Mouse (Mus musculus) neural tube, embryonic 13.5 days (tissue): Measurements from ENCODE around the gene Spock1. TPM values are rescaled to one million over a fixed set of nuclear protein-coding genes. Genes with fewer than 3 reads are reported as not detected.

Experiments used
- ATAC-seq: fragments of 200-750 bp; cut with Nextera tagmentation; 2 replicates; pipeline ENCODE4 v1.8.0; 2017; ENCODE audit warnings: low read depth, mild to moderate bottlenecking, moderate TSS enrichment, moderate library complexity
- H3K27ac ChIP-seq: fragments of 300-500 bp; sonication (generic); replicated peaks from 2 replicates; pipeline ENCODE4 v1.5.1; 2015; ENCODE audit warnings: moderate library complexity, mild to moderate bottlenecking, inconsistent platforms
- H3K27me3 ChIP-seq: fragments of 300-500 bp; sonication (generic); 2 replicates; pipeline ENCODE4 v1.6.1; 2015; ENCODE audit warnings: mild to moderate bottlenecking, inconsistent platforms
- H3K36me3 ChIP-seq: fragments of 300-500 bp; sonication (generic); 2 replicates; pipeline ENCODE4 v1.6.1; 2015; ENCODE audit warnings: mild to moderate bottlenecking, inconsistent platforms
- H3K4me1 ChIP-seq: fragments of 300-500 bp; sonication (generic); replicated peaks from 2 replicates; pipeline ENCODE4 v1.6.1; 2015; ENCODE audit warnings: inconsistent platforms
- H3K4me2 ChIP-seq: fragments of 300-500 bp; sonication (generic); 2 replicates; pipeline ENCODE4 v1.6.1; 2015; ENCODE audit warnings: inconsistent platforms, mild to moderate bottlenecking, moderate library complexity
- H3K4me3 ChIP-seq: fragments of 300-500 bp; sonication (generic); 2 replicates; pipeline ENCODE4 v1.5.1; 2015; ENCODE audit warnings: mild to moderate bottlenecking, inconsistent platforms
- H3K9ac ChIP-seq: fragments of 300-500 bp; sonication (generic); 2 replicates; pipeline ENCODE4 v1.6.1; 2015; ENCODE audit warnings: moderate library complexity, mild to moderate bottlenecking, inconsistent platforms
- H3K9me3 ChIP-seq: fragments of 300-500 bp; sonication (generic); 2 replicates; pipeline ENCODE4 v1.6.1; 2016; ENCODE audit warnings: inconsistent platforms
- whole genome bisulfite sequencing: fragments of 180-500 bp; shearing (Covaris S2); methylation state at CpG from one replicate; pipeline ENCODE4 v1.1.7; 2015; 5-methylcytosine and 5-hydroxymethylcytosine counted together
- polyA plus RNA-seq: library from polyadenylated mRNA; unstranded; fragments of >200 nt; fragmentation: Nextera tagmentation; extraction: Ambion mirVana; gene quantifications from 2 replicates; pipeline ENCODE4 v1.2.1, GENCODE M21; 2015

Spock1 gene
- polyA plus RNA-seq, 1 experiment from 2014 or later, result 90.2 TPM

DNA sequence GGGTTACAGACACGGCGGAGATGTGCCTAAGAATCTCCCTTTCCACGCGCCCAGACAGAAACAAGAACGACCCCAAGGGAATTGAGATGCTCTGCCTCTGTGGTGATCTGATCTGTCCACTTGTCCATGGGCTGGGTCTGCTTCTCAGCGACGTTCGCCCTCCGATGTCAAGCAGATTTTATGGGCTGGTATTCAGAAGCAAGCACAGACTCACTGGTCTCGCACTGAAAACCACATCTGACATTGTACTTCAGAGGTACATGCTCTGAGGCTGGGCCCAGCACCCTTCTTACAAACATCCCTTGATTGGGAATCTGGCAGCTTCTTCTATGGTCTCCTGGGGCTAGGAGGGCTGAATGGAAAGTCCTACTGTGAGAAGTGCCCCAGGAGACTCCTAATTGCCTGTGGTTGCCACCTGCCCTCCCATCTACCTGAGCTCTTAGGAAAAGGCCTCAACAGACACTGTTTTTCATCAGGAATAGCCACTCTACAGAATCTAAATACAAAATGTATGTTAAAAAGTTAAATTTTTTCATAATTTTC lies 51.8 kb downstream of the Spock1 start:
- 78% methylated on average over 10 of the region's 10 CpGs for WGBS
- no peak overlapping the region for H3K9ac ChIP-seq
- peak overlapping the region; percentile 83 for H3K27ac ChIP-seq
- no peak for ATAC-seq
- no peaks in the 10 kb centered on the region for H3K27me3 ChIP-seq
- H3K4me3 ChIP-seq, result no peak overlapping the region
- H3K36me3 ChIP-seq, result no peaks in the 10 kb centered on the region
- H3K4me1 ChIP-seq, result peaks cover 38% of the 10 kb centered on the region
- H3K4me2 ChIP-seq, result no peak overlapping the region
- H3K9me3 ChIP-seq, result no peaks in the 10 kb centered on the region

DNA sequence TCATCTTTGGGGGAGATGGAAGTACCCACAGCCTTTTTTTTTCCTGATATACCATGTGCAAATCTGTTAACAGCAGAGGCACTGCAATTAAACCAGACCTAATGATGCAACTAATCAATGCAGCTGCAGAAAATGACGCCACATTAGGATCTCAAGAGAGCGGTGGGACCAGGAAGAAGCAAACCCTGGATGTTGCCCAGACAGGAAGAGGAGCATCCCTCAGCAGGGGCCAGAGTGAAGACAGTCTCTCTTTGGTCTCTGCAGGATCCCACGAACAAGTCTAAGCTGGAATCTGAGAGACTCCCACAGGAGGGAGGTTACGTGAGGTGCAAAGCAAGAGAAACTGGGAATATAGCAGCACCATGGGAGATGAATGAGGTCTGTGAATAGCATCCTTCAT lies 52.4 kb downstream of the Spock1 start:
- no peak overlapping the region for H3K4me3 ChIP-seq
- no peaks in the 10 kb centered on the region for H3K36me3 ChIP-seq
- H3K9ac ChIP-seq, result no peak overlapping the region
- H3K4me2 ChIP-seq, result no peak overlapping the region
- H3K27me3 ChIP-seq, result no peaks in the 10 kb centered on the region
- peaks cover 38% of the 10 kb centered on the region for H3K4me1 ChIP-seq
- ATAC-seq, result peak; percentile 33; the same call in 1 of the 2 replicates
- peak overlapping the region; percentile 83 for H3K27ac ChIP-seq
- WGBS, result 33% methylated on average over 4 of the region's 4 CpGs
- no peaks in the 10 kb centered on the region for H3K9me3 ChIP-seq

DNA sequence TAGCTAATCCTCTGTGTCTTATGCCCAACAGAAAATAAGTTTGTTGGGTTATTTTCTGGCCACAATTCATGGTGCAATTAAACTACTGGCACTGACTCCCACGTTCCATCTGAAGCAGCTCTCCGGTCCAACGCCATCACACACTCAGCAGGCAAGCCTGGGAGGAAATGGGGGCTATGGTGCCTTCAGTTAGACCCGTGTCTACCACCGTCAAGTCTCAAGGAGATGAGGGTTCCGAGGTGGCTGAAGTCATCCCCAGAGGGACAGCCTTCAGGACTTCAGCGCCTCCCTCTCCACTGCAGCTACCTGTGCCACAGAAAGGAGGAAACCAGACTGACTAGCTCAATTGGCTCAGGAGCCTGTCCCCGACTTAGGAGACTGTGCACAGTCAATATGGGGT lies 53.7 kb downstream of the Spock1 start:
- Histone ChIP-seq H3K9me3 (no peaks in the 10 kb centered on the region), H3K4me3 (no peak overlapping the region), H3K27ac (no peak overlapping the region), H3K9ac (no peak overlapping the region), H3K4me1 (peaks cover 38% of the 10 kb centered on the region), H3K36me3 (no peaks in the 10 kb centered on the region), H3K4me2 (no peak overlapping the region), H3K27me3 (no peaks in the 10 kb centered on the region)
- no peak for ATAC-seq
- 77% methylated on average over 8 of the region's 8 CpGs for WGBS

DNA sequence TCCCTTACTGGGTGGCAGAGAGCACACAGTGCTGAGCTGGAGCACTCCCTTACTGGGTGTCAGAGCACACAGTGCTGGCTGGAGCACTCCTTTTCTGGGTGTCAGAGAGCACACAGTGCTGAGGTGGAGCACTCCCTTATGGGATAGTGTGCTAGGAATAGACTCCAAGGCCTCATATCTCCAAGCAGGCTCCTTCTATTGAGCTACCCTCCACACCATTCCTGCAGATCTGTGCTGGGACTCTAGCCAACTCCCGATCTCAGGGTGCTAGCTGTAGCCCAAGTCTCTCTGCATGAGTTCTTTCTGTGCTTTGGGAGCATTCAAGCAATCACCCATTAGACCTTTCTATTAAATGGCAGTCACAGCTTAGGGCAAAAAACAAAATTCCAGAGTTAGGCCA lies 54.5 kb downstream of the Spock1 start:
- no peak for ATAC-seq
- no peak overlapping the region for H3K9ac ChIP-seq
- H3K9me3 ChIP-seq, result no peaks in the 10 kb centered on the region
- H3K4me3 ChIP-seq, result no peak overlapping the region
- WGBS, result 59% methylated on average over 1 of the region's 1 CpGs
- no peaks in the 10 kb centered on the region for H3K27me3 ChIP-seq
- H3K4me2 ChIP-seq, result no peak overlapping the region
- H3K4me1 ChIP-seq, result peaks cover 36% of the 10 kb centered on the region
- H3K36me3 ChIP-seq, result no peaks in the 10 kb centered on the region
- H3K27ac ChIP-seq, result 0 out of 2 replicates have a peak overlapping the region, but pooled peaks have one; percentile 33

DNA sequence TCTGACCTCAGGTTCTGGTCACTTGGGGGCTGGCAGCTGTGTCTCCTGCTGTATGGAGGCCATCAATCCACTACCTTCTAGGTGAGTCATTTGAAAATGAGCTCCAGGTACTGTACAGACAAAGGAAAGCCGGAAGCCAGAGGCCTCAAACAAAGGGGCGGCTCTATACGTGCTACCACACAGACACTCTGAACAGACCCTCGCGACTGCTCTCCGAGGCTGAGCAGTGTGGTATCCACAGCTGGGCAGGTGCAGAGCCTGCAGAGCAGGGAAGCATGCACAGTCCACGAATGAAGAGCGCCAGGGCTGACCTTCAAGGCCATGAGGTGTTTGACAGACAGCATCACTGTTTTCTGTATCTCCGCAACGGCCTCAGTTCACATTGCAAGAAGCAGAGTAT lies 55.0 kb downstream of the Spock1 start:
- H3K4me3 ChIP-seq, result no peak overlapping the region
- no peak overlapping the region for H3K9ac ChIP-seq
- 84% methylated on average over 10 of the region's 10 CpGs for WGBS
- H3K4me1 ChIP-seq, result peaks cover 33% of the 10 kb centered on the region
- no peak for ATAC-seq
- H3K9me3 ChIP-seq, result no peaks in the 10 kb centered on the region
- H3K36me3 ChIP-seq, result no peaks in the 10 kb centered on the region
- H3K27ac ChIP-seq, result 0 out of 2 replicates have a peak overlapping the region, but pooled peaks have one; percentile 33
- no peak overlapping the region for H3K4me2 ChIP-seq
- no peaks in the 10 kb centered on the region for H3K27me3 ChIP-seq

DNA sequence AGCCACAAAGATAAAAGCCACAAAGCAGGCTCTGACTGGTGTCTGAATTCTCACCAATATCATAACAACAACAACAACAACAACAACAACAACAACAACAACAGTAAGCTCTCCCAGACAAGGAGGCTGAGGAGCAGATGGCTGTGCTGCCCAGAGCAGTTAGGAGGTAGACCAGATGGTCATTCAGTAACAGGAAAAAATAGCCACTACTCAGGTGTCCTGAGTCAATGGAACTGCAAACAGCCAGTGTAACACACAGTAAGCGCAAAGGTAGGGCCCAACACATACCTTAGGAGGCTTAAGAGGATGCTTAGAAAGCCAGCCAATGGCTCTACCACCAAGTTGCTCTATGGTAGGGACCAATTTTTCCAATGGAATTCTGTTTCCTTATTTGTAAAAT lies 59.2 kb downstream of the Spock1 start:
- Histone ChIP-seq H3K27me3 (no peaks in the 10 kb centered on the region), H3K9me3 (no peaks in the 10 kb centered on the region), H3K4me1 (no peaks in the 10 kb centered on the region), H3K9ac (no peak overlapping the region), H3K36me3 (no peaks in the 10 kb centered on the region), H3K27ac (no peak overlapping the region), H3K4me3 (no peak overlapping the region), H3K4me2 (no peak overlapping the region)
- WGBS, result 92% methylated on average over 1 of the region's 1 CpGs
- no peak for ATAC-seq

DNA sequence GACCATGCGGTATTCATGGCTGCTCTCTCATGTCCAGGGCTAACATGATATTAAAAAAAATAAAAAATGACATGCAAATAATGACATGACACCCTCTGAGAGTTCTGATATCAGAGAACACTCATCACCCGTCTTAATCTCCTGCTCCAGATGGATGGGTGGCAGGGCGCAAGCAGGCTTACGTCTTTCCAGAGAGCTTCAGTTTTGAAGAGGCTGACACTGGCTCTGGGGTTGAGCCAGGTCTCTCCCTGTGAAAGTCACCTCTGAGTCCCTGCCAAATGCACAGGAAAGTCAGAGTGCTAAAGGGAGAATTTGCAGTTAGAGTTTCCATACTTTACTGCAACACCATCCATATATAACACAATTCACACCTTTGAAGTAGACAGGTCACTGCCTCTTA lies 61.0 kb downstream of the Spock1 start:
- no peak overlapping the region for H3K4me2 ChIP-seq
- WGBS, result 87% methylated on average over 4 of the region's 4 CpGs
- no peaks in the 10 kb centered on the region for H3K9me3 ChIP-seq
- H3K9ac ChIP-seq, result no peak overlapping the region
- no peaks in the 10 kb centered on the region for H3K4me1 ChIP-seq
- H3K36me3 ChIP-seq, result no peaks in the 10 kb centered on the region
- no peak overlapping the region for H3K4me3 ChIP-seq
- no peaks in the 10 kb centered on the region for H3K27me3 ChIP-seq
- ATAC-seq, result no peak
- no peak overlapping the region for H3K27ac ChIP-seq

DNA sequence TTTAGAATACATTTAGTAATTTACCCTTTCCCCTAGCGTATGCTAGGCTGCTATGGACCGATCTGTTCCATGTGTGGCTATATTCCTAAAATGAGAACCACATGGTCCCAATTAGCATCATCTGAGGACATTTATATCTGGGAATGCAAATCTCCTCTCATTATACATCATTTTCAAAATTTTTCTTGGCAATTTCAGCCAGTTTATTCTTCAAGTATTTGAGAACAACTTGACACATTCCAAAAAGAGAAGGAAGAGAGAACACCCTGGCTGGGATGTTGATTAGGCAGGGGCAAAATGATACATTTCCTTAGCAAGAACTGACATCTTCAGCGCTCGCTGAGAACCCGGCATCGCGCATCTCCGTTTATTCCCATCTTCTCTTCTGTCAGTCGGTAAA lies 61.7 kb downstream of the Spock1 start:
- no peak for ATAC-seq
- 94% methylated on average over 9 of the region's 9 CpGs for WGBS
- no peaks in the 10 kb centered on the region for H3K36me3 ChIP-seq

DNA sequence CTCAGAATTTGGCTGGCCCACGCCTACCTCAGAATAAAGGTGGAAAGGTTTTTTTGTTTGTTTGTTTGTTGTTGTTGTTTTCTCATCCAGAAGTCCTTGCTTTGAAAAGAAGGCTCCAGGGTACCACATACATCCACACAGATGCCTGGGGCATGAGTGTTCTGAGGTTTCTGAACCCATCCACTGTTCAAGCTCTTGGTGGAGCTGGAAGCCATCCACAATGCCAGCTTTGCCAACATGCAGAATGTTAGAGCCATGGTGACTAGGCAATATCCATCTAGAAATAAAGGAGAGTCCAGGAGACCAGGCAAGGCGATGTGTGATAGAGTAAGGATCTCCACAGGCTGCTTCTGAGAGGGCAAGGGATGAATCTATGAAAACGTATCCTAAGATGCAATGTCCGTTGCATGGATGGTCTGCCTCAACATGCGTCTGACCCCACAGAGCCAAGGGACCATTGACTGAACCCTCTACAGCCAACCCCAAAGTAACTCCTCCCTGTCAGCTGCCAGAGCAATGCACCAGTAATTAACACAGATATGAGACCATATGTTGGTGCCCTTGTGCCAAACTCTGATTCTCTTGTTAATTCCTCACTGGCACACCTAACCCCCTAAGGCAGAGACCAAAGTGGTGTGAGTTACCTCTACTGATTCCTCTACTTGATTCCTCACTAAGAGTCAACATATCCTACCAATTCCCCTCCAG lies 66.8 kb downstream of the Spock1 start:
- no peak overlapping the region for H3K27ac ChIP-seq
- no peak for ATAC-seq
- no peak overlapping the region for H3K4me3 ChIP-seq
- H3K27me3 ChIP-seq, result no peaks in the 10 kb centered on the region
- no peaks in the 10 kb centered on the region for H3K36me3 ChIP-seq
- H3K4me2 ChIP-seq, result no peak overlapping the region
- H3K9me3 ChIP-seq, result no peaks in the 10 kb centered on the region
- 91% methylated on average over 5 of the region's 5 CpGs for WGBS
- H3K9ac ChIP-seq, result no peak overlapping the region
- H3K4me1 ChIP-seq, result no peaks in the 10 kb centered on the region

More for the DNA sequence above, 61.7 kb downstream of the Spock1 start:
- no peak overlapping the region for H3K4me3 ChIP-seq
- H3K27me3 ChIP-seq, result no peaks in the 10 kb centered on the region
- no peak overlapping the region for H3K9ac ChIP-seq
- H3K4me1 ChIP-seq, result no peaks in the 10 kb centered on the region
- no peak overlapping the region for H3K4me2 ChIP-seq
- no peaks in the 10 kb centered on the region for H3K9me3 ChIP-seq
- no peak overlapping the region for H3K27ac ChIP-seq

DNA sequence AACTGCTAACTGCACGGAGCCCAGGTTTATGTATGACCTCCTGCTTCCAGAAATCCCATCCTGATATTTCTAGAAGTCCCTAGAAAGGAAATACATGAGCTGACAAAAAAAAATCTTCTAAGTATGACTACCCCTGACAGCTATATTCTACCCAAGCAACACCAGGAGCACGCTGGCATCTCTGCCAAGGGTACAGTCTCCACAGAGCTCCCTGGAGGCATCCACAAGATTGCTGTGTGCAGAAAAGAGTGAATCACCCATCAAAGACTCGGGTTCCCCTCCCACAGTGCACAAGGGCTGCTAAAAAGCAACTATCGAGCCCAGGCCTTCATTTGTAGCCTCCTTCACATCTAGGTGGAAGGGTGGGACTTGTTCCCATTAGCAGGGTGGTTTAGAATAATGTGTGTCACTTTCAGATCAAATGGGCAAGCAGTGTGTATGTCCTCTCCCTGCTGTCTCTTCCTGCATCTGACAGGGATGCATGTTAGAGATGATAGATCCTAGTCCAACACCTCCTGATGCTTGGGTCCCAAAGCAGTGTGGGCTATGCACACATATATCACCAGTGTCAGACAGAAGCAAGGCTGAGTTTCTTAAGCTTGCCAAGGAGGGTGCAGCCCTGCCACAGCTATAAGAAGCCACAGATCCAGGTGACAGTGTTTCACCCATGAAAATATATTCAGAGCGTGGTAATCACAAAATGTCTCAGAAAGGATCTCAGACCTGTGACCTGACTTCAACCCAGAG lies 70.3 kb downstream of the Spock1 start:
- H3K9me3 ChIP-seq, result 0 out of 2 replicates have a peak, but pooled peaks cover 3% of the 10 kb centered on the region
- no peak for ATAC-seq
- H3K4me1 ChIP-seq, result no peaks in the 10 kb centered on the region
- no peak overlapping the region for H3K27ac ChIP-seq
- WGBS, result 81% methylated on average over 5 of the region's 5 CpGs
- H3K4me2 ChIP-seq, result no peak overlapping the region
- H3K9ac ChIP-seq, result no peak overlapping the region
- no peaks in the 10 kb centered on the region for H3K27me3 ChIP-seq
- no peak overlapping the region for H3K4me3 ChIP-seq
- no peaks in the 10 kb centered on the region; the same call in 1 of the 2 replicates for H3K36me3 ChIP-seq

DNA sequence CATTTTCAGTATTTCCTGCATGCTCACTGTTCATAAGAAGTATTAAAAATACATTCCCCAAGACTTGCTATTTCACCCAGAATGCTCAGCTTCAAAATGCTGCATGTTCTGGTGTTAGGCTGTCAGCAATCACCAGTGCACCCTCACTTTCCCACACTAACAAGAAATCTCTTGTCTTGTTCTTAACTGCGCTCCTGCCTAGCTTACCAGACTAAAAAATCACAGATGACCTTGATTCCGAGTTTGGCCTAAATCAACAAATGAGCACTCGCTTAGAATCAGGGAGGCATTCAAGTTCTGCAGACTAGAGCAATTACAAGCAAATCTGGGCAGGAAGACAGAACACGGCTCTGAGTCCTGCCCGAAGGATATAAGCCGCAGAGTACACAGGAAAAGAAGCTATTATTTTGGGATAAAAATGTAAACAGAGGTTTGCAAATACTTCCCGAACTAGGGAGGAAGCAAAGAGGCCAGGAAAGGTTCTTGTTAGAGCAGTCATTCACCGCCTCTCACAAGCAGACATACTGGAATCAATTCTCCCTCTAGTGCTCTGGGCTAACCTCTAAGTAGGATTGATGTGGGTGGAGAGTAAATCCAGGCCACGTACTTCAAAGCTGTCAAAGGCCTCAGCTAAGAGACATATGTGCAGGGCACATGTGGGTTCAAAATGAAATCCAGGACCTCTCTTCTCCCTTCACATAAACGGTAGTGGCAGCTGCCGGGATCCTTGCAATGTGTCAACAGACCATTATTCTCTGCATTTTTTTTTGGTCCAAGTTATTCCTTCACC lies 76.6 kb downstream of the Spock1 start:
- no peak overlapping the region; the same call in 1 of the 2 replicates for H3K27ac ChIP-seq
- no peak overlapping the region for H3K9ac ChIP-seq
- H3K4me1 ChIP-seq, result peaks cover 20% of the 10 kb centered on the region
- no peak for ATAC-seq
- 0 out of 2 replicates have a peak, but pooled peaks cover 3% of the 10 kb centered on the region for H3K9me3 ChIP-seq
- H3K27me3 ChIP-seq, result no peaks in the 10 kb centered on the region
- H3K36me3 ChIP-seq, result peaks cover 8% of the 10 kb centered on the region; the same call in 1 of the 2 replicates
- 78% methylated on average over 11 of the region's 11 CpGs for WGBS
- H3K4me3 ChIP-seq, result no peak overlapping the region
- H3K4me2 ChIP-seq, result no peak overlapping the region

DNA sequence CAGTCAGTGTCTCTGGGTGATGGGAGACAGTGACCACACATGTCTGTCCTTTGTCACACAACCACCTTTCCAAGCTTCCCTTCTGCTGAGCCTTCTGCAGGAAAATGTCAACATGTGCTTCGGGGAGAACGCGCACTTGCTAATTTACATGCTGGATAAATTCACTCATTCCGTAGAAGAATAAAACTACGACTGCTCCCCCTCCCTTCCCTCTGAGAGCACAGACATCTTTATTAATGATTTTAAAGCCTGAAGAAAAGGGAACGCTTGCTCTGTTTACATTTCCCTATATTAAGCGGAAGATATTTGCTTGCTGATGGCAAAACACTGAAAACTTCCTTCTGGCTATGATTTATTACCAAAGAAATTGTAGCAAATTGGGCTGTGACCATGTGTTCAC lies 77.2 kb downstream of the Spock1 start:
- 0 out of 2 replicates have a peak, but pooled peaks cover 3% of the 10 kb centered on the region for H3K9me3 ChIP-seq
- peaks cover 8% of the 10 kb centered on the region; the same call in 1 of the 2 replicates for H3K36me3 ChIP-seq
- WGBS, result 62% methylated on average over 7 of the region's 7 CpGs
- peaks cover 26% of the 10 kb centered on the region for H3K4me1 ChIP-seq
- H3K9ac ChIP-seq, result no peak overlapping the region
- H3K4me3 ChIP-seq, result no peak overlapping the region
- no peaks in the 10 kb centered on the region for H3K27me3 ChIP-seq
- no peak for ATAC-seq
- H3K4me2 ChIP-seq, result no peak overlapping the region
- H3K27ac ChIP-seq, result no peak overlapping the region
